Mouse (Mus musculus) frontal cortex, postnatal 10 days (tissue): Measurements from ENCODE around the gene Mrpl51.

Source experiments
- DNase-seq, 2 experiments: peaks; one replicate each; pipeline ENCODE4 v3.0.0; 2022; ENCODE audit warnings: low spot score in 2 of 2, mixed read lengths in 1 of 2

Gene Mrpl51

GRCm38 (mm10) chr6:125191332-125192015 is at the start of gene Mrpl51, which contains the start of gene Ncapd2:
Mrpl51 (plus strand) TSS chr6:125191801.
Ncapd2 (minus strand) TSS chr6:125191701.
- peak; percentile 96 to 98 for DNase-seq

GRCm38 (mm10) chr6:125142436-125142835 is 49.2 kb upstream of the Mrpl51 start:
- DNase-seq: no peak

GRCm38 (mm10) chr6:125143128-125143527 is 48.5 kb upstream of the Mrpl51 start:
- no peak for DNase-seq

- no peak for DNase-seq
These were observed 47.7 kb upstream of the Mrpl51 start for GRCm38 (mm10) chr6:125143904-125144303.

GRCm38 (mm10) chr6:125145001-125145400 is 46.6 kb upstream of the Mrpl51 start, which contains the start of gene Iffo1:
Iffo1 (plus strand) TSS chr6:125145241.
- peak; percentile 91 to 94 for DNase-seq

- no peak for DNase-seq
These were observed 46.1 kb upstream of the Mrpl51 start for GRCm38 (mm10) chr6:125145479-125145951.

GRCm38 (mm10) chr6:125146148-125146547 is 45.5 kb upstream of the Mrpl51 start:
- DNase-seq: no peak

- peak in 1 of 2 experiments; percentile 35 for DNase-seq
These were observed 44.8 kb upstream of the Mrpl51 start for GRCm38 (mm10) chr6:125146797-125147196.

- peak in 1 of 2 experiments; percentile 13 for DNase-seq
These were observed 44.3 kb upstream of the Mrpl51 start for GRCm38 (mm10) chr6:125147329-125147728.

- peak in 1 of 2 experiments; percentile 36 for DNase-seq
These were observed 43.2 kb upstream of the Mrpl51 start for GRCm38 (mm10) chr6:125148251-125148925.

GRCm38 (mm10) chr6:125148926-125149568 is 42.6 kb upstream of the Mrpl51 start:
- peak in 1 of 2 experiments; percentile 52 for DNase-seq

- no peak for DNase-seq
These were observed 42.0 kb upstream of the Mrpl51 start for GRCm38 (mm10) chr6:125149569-125149950.

GRCm38 (mm10) chr6:125152212-125153017 is 39.2 kb upstream of the Mrpl51 start:
- no peak for DNase-seq

GRCm38 (mm10) chr6:125153018-125153389 is 38.6 kb upstream of the Mrpl51 start:
- no peak for DNase-seq

- no peak for DNase-seq
These were observed 37.9 kb upstream of the Mrpl51 start for GRCm38 (mm10) chr6:125153682-125154081.

- DNase-seq: no peak
These were observed 37.1 kb upstream of the Mrpl51 start for GRCm38 (mm10) chr6:125154550-125154949.

- DNase-seq: no peak
These were observed 36.3 kb upstream of the Mrpl51 start for GRCm38 (mm10) chr6:125155262-125155661.

GRCm38 (mm10) chr6:125156491-125156890 is 35.1 kb upstream of the Mrpl51 start:
- DNase-seq: no peak

GRCm38 (mm10) chr6:125156903-125157614 is 34.5 kb upstream of the Mrpl51 start:
- no peak for DNase-seq

- DNase-seq: no peak
These were observed 32.6 kb upstream of the Mrpl51 start for GRCm38 (mm10) chr6:125158944-125159492.
